Mouse (Mus musculus) embryo, embryonic 9.5 days (tissue): ENCODE measurements around the gene Itgb3bp.

Experiments
- DNase-seq: peaks from one replicate; pipeline ENCODE4 v3.0.0-alpha.2; 2017; ENCODE audit errors: extremely low spot score

The Itgb3bp gene

GRCm38 (mm10) chr4:99929613-99930517 lies at the start of gene Itgb3bp:
Itgb3bp (minus strand) TSS chr4:99929813.
- DNase-seq: peak; percentile 86

- DNase-seq: no peak
Observed at GRCm38 (mm10) chr4:99979326-99979725, 49.7 kb upstream of the Itgb3bp start.

- DNase-seq: no peak
Observed at GRCm38 (mm10) chr4:99974375-99974774, 44.8 kb upstream of the Itgb3bp start.

GRCm38 (mm10) chr4:99973931-99974330 lies 44.3 kb upstream of the Itgb3bp start:
- no peak for DNase-seq

GRCm38 (mm10) chr4:99972886-99973285 lies 43.3 kb upstream of the Itgb3bp start:
- DNase-seq: no peak

GRCm38 (mm10) chr4:99970097-99970496 lies 40.5 kb upstream of the Itgb3bp start:
- DNase-seq: no peak

- peak; percentile 20 for DNase-seq
Observed at GRCm38 (mm10) chr4:99969328-99969727, 39.7 kb upstream of the Itgb3bp start.

- peak; percentile 43 for DNase-seq
Observed at GRCm38 (mm10) chr4:99966555-99966954, 36.9 kb upstream of the Itgb3bp start.

GRCm38 (mm10) chr4:99959308-99959707 lies 29.7 kb upstream of the Itgb3bp start:
- DNase-seq: no peak

- no peak for DNase-seq
Observed at GRCm38 (mm10) chr4:99958084-99958815, 28.6 kb upstream of the Itgb3bp start.

- no peak for DNase-seq
Observed at GRCm38 (mm10) chr4:99957186-99957585, 27.6 kb upstream of the Itgb3bp start.

- DNase-seq: no peak
Observed at GRCm38 (mm10) chr4:99955396-99955795, 25.8 kb upstream of the Itgb3bp start.

- no peak for DNase-seq
Observed at GRCm38 (mm10) chr4:99953904-99954303, 24.3 kb upstream of the Itgb3bp start.

GRCm38 (mm10) chr4:99947896-99948295 lies 18.3 kb upstream of the Itgb3bp start:
- DNase-seq: no peak

GRCm38 (mm10) chr4:99947192-99947591 lies 17.6 kb upstream of the Itgb3bp start:
- peak; percentile 23 for DNase-seq

GRCm38 (mm10) chr4:99946516-99946915 lies 16.9 kb upstream of the Itgb3bp start:
- DNase-seq: no peak

GRCm38 (mm10) chr4:99945011-99945410 lies 15.4 kb upstream of the Itgb3bp start:
- no peak for DNase-seq

- DNase-seq: no peak
Observed at GRCm38 (mm10) chr4:99944606-99945005, 15.0 kb upstream of the Itgb3bp start.

GRCm38 (mm10) chr4:99941655-99942414 lies 12.2 kb upstream of the Itgb3bp start:
- no peak for DNase-seq

- DNase-seq: no peak
Observed at GRCm38 (mm10) chr4:99939711-99940505, 10.3 kb upstream of the Itgb3bp start.

- no peak for DNase-seq
Observed at GRCm38 (mm10) chr4:99936278-99936677, 6.7 kb upstream of the Itgb3bp start.
